Mouse (Mus musculus) neural tube, embryonic 15.5 days (tissue): ENCODE measurements at regions not wholly inside any gene's neighbourhood (a gene's known extent, or its start where the extent isn't known, plus 50 kb on each side); places are given as distances from the start of the nearest gene placed in this dataset.

Experiments
- ATAC-seq: fragments of 200-750 bp; cut with Nextera tagmentation; 2 replicates; pipeline ENCODE4 v1.8.0; 2017; ENCODE audit warnings: mild to moderate bottlenecking, moderate TSS enrichment, moderate library complexity; ENCODE audit not compliant: low FRiP score
- H3K27ac ChIP-seq: fragments of 300-500 bp; sonication (generic); replicated peaks from 2 replicates; pipeline ENCODE4 v1.5.1; 2015; ENCODE audit warnings: mild to moderate bottlenecking, inconsistent platforms
- H3K27me3 ChIP-seq: fragments of 300-500 bp; sonication (generic); replicated peaks from 2 replicates; pipeline ENCODE4 v1.6.1; 2015; ENCODE audit warnings: inconsistent platforms
- H3K36me3 ChIP-seq: fragments of 300-500 bp; sonication (generic); 2 replicates; pipeline ENCODE4 v1.6.1; 2015; ENCODE audit warnings: inconsistent platforms
- H3K4me1 ChIP-seq: fragments of 300-500 bp; sonication (generic); 2 replicates; pipeline ENCODE4 v1.6.1; 2015; ENCODE audit warnings: inconsistent platforms
- H3K4me2 ChIP-seq: fragments of 300-500 bp; sonication (generic); 2 replicates; pipeline ENCODE4 v1.6.1; 2015; ENCODE audit warnings: inconsistent platforms, mild to moderate bottlenecking, moderate library complexity
- H3K4me3 ChIP-seq: fragments of 300-500 bp; sonication (generic); replicated peaks from 2 replicates; pipeline ENCODE4 v1.5.1; 2015; ENCODE audit warnings: mild to moderate bottlenecking, inconsistent platforms
- H3K9ac ChIP-seq: fragments of 300-500 bp; sonication (generic); replicated peaks from 2 replicates; pipeline ENCODE4 v1.6.1; 2015; ENCODE audit warnings: mild to moderate bottlenecking, inconsistent platforms
- H3K9me3 ChIP-seq: fragments of 300-500 bp; sonication (generic); replicated peaks from 2 replicates; pipeline ENCODE4 v1.6.1; 2016; ENCODE audit warnings: inconsistent platforms
- WGBS: fragments of 180-500 bp; shearing (Covaris S2); methylation state at CpG from one replicate; pipeline ENCODE4 v1.1.7; 2015; ENCODE audit warnings: mixed read lengths; 5-methylcytosine and 5-hydroxymethylcytosine counted together

DNA sequence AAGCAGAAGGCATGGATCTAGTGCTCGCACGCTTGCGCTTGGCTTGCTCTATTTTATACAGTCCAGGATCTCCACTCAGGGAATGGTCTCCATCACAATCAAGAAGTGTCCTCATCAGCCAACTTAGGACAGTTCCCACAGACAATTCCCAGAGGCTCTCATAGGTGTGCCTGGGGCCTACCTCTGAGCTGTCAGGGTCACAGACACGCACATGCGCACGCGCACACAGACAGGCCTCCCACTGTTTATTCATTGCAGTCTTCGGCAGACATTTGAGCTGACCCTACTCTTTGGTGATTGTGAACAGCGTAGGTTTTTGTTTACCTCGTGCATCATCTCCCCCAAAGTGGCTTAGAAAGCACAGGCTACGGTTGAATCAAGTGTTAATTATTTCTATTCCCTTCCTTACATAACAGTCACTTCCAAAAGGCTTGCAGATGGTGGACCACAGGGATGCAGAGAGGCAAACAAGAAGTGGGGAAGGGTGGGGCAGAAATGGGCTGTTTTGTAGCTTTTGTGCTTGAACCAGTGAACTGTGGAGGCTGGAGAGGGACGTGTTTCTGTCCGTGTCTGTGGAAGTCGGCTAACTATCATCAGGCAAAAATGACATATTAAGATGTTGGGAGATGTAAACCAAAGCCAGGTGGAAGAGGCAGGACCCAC is 53.5 kb upstream of the Smg1 start:
- H3K27ac ChIP-seq: 0 out of 2 replicates have a peak overlapping the region, but pooled peaks have one; percentile 6
- H3K36me3 ChIP-seq: no peaks in the 10 kb centered on the region
- H3K4me1 ChIP-seq: peaks cover 4% of the 10 kb centered on the region; the same call in 1 of the 2 replicates
- peak overlapping the region; percentile 43 for H3K4me2 ChIP-seq
- 0 out of 2 replicates have a peak, but pooled peaks have one; percentile 15 for ATAC-seq
- no peak overlapping the region for H3K9ac ChIP-seq
- WGBS: 53% methylated on average over 14 of the region's 14 CpGs
- H3K27me3 ChIP-seq: no peaks in the 10 kb centered on the region
- H3K9me3 ChIP-seq: 0 out of 2 replicates have a peak, but pooled peaks cover 4% of the 10 kb centered on the region
- 0 out of 2 replicates have a peak overlapping the region, but pooled peaks have one; percentile 4 for H3K4me3 ChIP-seq

DNA sequence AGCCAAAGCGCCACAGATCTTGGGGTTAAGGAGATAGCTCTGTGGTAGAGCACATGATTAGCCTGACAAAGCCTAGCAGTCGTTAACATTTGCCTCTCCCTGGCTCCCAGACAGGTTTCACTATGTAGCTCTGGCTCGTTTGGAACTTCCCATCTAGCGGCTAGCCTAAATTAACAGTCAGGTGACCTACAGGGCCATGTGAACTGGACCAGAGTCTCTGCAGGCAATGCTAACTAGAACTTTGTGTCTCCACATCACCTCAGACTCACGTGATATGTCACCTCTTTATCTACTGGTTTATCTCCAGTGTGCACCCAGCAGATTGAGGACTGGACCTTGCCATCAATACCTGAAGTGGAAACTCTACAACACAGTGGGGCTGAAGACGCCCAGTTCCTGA is 52.4 kb upstream of the Smg1 start:
- ATAC-seq: no peak
- WGBS: 84% methylated on average over 6 of the region's 6 CpGs
- no peaks in the 10 kb centered on the region for H3K27me3 ChIP-seq
- no peak overlapping the region for H3K4me2 ChIP-seq
- H3K36me3 ChIP-seq: no peaks in the 10 kb centered on the region
- H3K27ac ChIP-seq: no peak overlapping the region
- H3K4me1 ChIP-seq: peaks cover 4% of the 10 kb centered on the region; the same call in 1 of the 2 replicates
- no peak overlapping the region for H3K4me3 ChIP-seq
- H3K9ac ChIP-seq: no peak overlapping the region
- 0 out of 2 replicates have a peak, but pooled peaks cover 4% of the 10 kb centered on the region for H3K9me3 ChIP-seq

DNA sequence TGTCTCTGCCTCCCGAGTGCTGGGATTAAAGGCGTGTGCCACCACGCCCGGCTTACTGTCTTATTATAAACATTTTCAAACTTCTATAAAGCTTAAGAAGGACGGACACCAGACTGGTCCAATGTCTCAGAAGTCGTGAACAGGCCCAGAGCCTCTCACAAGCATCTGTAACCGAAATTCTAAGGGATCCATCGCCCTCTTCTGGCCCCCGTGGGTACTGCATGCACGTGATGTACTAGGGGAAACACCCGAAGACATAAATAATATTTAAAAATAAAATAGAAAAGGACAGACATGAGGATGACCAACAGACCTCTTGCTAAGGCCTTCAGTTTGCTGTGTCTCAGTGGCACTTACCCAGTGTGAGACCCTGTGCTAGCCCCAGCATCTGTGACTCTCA is 51.8 kb upstream of the Smg1 start:
- ATAC-seq: no peak
- no peak overlapping the region for H3K4me3 ChIP-seq

DNA sequence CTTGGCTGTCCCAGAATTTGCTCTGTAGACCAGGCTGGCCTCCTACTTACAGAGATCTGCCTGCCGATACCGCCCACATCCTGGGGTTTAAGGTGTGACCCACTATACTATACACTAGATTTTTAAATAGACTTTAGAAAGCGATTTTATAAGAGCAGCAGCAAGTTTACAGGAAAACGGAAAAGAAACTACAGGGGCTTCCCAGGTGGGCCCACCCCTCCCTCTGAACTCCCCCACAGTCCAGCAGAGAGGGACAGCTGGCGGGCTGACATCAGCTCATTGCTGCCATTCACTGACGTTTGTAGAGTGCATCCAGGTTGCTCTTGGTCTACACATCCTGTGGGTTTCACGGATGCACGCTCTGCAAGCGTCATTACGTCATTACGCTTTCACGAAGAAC is 51.2 kb upstream of the Smg1 start:
- no peak overlapping the region for H3K27ac ChIP-seq
- H3K27me3 ChIP-seq: no peaks in the 10 kb centered on the region
- no peak overlapping the region for H3K9ac ChIP-seq
- H3K9me3 ChIP-seq: 0 out of 2 replicates have a peak, but pooled peaks cover 4% of the 10 kb centered on the region
- 94% methylated on average over 12 of the region's 12 CpGs for WGBS
- no peak overlapping the region for H3K4me2 ChIP-seq
- H3K36me3 ChIP-seq: no peaks in the 10 kb centered on the region
- H3K4me3 ChIP-seq: no peak overlapping the region
- ATAC-seq: no peak
- peaks cover 4% of the 10 kb centered on the region; the same call in 1 of the 2 replicates for H3K4me1 ChIP-seq

More for the DNA sequence above, 51.8 kb upstream of the Smg1 start:
- Histone ChIP-seq H3K4me2 (no peak overlapping the region), H3K36me3 (no peaks in the 10 kb centered on the region), H3K9me3 (0 out of 2 replicates have a peak, but pooled peaks cover 4% of the 10 kb centered on the region), H3K27me3 (no peaks in the 10 kb centered on the region), H3K4me1 (peaks cover 4% of the 10 kb centered on the region; the same call in 1 of the 2 replicates), H3K9ac (no peak overlapping the region), H3K27ac (no peak overlapping the region)
- 79% methylated on average over 11 of the region's 11 CpGs for WGBS
